Mouse (Mus musculus): ENCODE measurements at regions not wholly inside any gene's neighbourhood (a gene's known extent, or its start where the extent isn't known, plus 50 kb on each side); places are given as distances from the start of the nearest gene placed in this dataset.

GRCm38 (mm10) chr17:79966981-79967380 is 71.1 kb upstream of the Atl2 start:
- TF ChIP-seq CTCF (IDR thresholded peaks at IDR 0.05) (no peak), EP300 (IDR thresholded peaks at IDR 0.05) (no peak)

Data from lung, postnatal 0 days (tissue).